Mouse (Mus musculus): ENCODE data around the gene Gm49403. TPM values are rescaled to one million over a fixed set of nuclear protein-coding genes. Genes with fewer than 3 reads are reported as not detected.

Gene Gm49403
- polyA plus RNA-seq, 1 experiment, result not detected

GRCm38 (mm10) chr19:8927891-8928525 is 44.3 kb downstream of the Gm49403 start:
- Histone ChIP-seq H3K4me1 (ENCODE audit: control insufficient read depth, insufficient read depth, low read length) (peaks cover 9% of the 10 kb centered on the region), H3K4me3 (replicated peaks; ENCODE audit: extremely low read depth, low read depth, low read length) (no peak overlapping the region)
- whole genome bisulfite sequencing, result 89% methylated on average over 12 of the region's 12 CpGs
- no peak for DNase-seq
- TF ChIP-seq CTCF (IDR thresholded peaks at IDR 0.05; ENCODE audit: insufficient read depth, low read length), result no peak
- no peak for TF ChIP-seq POLR2A (IDR thresholded peaks at IDR 0.05; ENCODE audit: borderline replicate concordance, extremely low read depth, low read depth, low read length)

GRCm38 (mm10) chr19:8928689-8929223 is 45.0 kb downstream of the Gm49403 start:
- H3K4me1 ChIP-seq (ENCODE audit: control insufficient read depth, insufficient read depth, low read length), result peaks cover 9% of the 10 kb centered on the region
- 26% methylated on average over 16 of the region's 16 CpGs for WGBS
- TF ChIP-seq POLR2A (IDR thresholded peaks at IDR 0.05; ENCODE audit: borderline replicate concordance, extremely low read depth, low read depth, low read length) (no peak), CTCF (IDR thresholded peaks at IDR 0.05; ENCODE audit: insufficient read depth, low read length) (no peak)
- no peak for DNase-seq
- peak overlapping the region; percentile 68 for H3K4me3 ChIP-seq (replicated peaks; ENCODE audit: extremely low read depth, low read depth, low read length)

GRCm38 (mm10) chr19:8929224-8930088 is 45.7 kb downstream of the Gm49403 start, which contains the start of the genes Rom1 and Eml3:
Gene Rom1, minus strand, starts transcription at chr19:8929356.
Gene Eml3, plus strand, starts transcription at chr19:8929552.
- Histone ChIP-seq H3K4me1 (ENCODE audit: control insufficient read depth, insufficient read depth, low read length) (peaks cover 9% of the 10 kb centered on the region), H3K4me3 (replicated peaks; ENCODE audit: extremely low read depth, low read depth, low read length) (peak within 1 kb of the TSS; percentile 68)
- WGBS, result 1% methylated on average over 73 of the region's 74 CpGs
- DNase-seq, result peak; percentile 92
- no peak for TF ChIP-seq CTCF (IDR thresholded peaks at IDR 0.05; ENCODE audit: insufficient read depth, low read length)
- 0 out of 2 replicates have a peak, but pooled peaks have one; percentile 37 for TF ChIP-seq POLR2A (IDR thresholded peaks at IDR 0.05; ENCODE audit: borderline replicate concordance, extremely low read depth, low read depth, low read length)

GRCm38 (mm10) chr19:8930117-8930516 is 46.4 kb downstream of the Gm49403 start:
- peaks cover 9% of the 10 kb centered on the region for H3K4me1 ChIP-seq (ENCODE audit: control insufficient read depth, insufficient read depth, low read length)
- no peak for TF ChIP-seq POLR2A (IDR thresholded peaks at IDR 0.05; ENCODE audit: borderline replicate concordance, extremely low read depth, low read depth, low read length)
- no peak for TF ChIP-seq CTCF (IDR thresholded peaks at IDR 0.05; ENCODE audit: insufficient read depth, low read length)
- WGBS, result 4% methylated on average over 11 of the region's 11 CpGs
- no peak for DNase-seq
- H3K4me3 ChIP-seq (replicated peaks; ENCODE audit: extremely low read depth, low read depth, low read length), result peak overlapping the region; percentile 68

- no peak for DNase-seq
- 75% methylated on average over 7 of the region's 7 CpGs for WGBS
- Histone ChIP-seq H3K4me1 (ENCODE audit: control insufficient read depth, insufficient read depth, low read length) (peaks cover 9% of the 10 kb centered on the region), H3K4me3 (replicated peaks; ENCODE audit: extremely low read depth, low read depth, low read length) (peak overlapping the region; percentile 68)
- TF ChIP-seq CTCF (IDR thresholded peaks at IDR 0.05; ENCODE audit: insufficient read depth, low read length), result no peak
- no peak for TF ChIP-seq POLR2A (IDR thresholded peaks at IDR 0.05; ENCODE audit: borderline replicate concordance, extremely low read depth, low read depth, low read length)
These were observed 47.0 kb downstream of the Gm49403 start for GRCm38 (mm10) chr19:8930771-8931170.

- no peak for TF ChIP-seq POLR2A (IDR thresholded peaks at IDR 0.05; ENCODE audit: borderline replicate concordance, extremely low read depth, low read depth, low read length)
- peaks cover 6% of the 10 kb centered on the region for H3K4me1 ChIP-seq (ENCODE audit: control insufficient read depth, insufficient read depth, low read length)
- DNase-seq, result no peak
- H3K4me3 ChIP-seq (replicated peaks; ENCODE audit: extremely low read depth, low read depth, low read length), result no peak overlapping the region
- 85% methylated on average over 2 of the region's 2 CpGs for WGBS
These were observed 53.0 kb downstream of the Gm49403 start for GRCm38 (mm10) chr19:8936736-8937135.

Other genes with a start within 250 kb of the Gm49403 start
- gene Chrm1, start 220.1 kb upstream of the Gm49403 start, polyA plus RNA-seq (2012; rRNA removed), result 0.89 and 1.7 TPM in 2 replicates
- gene Slc3a2, start 160.6 kb upstream of the Gm49403 start, polyA plus RNA-seq (2012; rRNA removed), result 263 and 265 TPM in 2 replicates
- 19.5 and 21.3 TPM in 2 replicates for gene Wdr74, start 148.1 kb upstream of the Gm49403 start, polyA plus RNA-seq (2012; rRNA removed)
- gene 1700092M07Rik, start 143.2 kb upstream of the Gm49403 start, polyA plus RNA-seq (2012; rRNA removed), result not detected in 2 replicates
- 79.0 and 88.0 TPM in 2 replicates for gene Stx5a, start 142.5 kb upstream of the Gm49403 start, polyA plus RNA-seq (2012; rRNA removed)
- 61.4 and 85.3 TPM in 2 replicates for gene Nxf1, start 126.9 kb upstream of the Gm49403 start, polyA plus RNA-seq (2012; rRNA removed)
- 188 and 217 TPM in 2 replicates for gene Tmem223, start 112.9 kb upstream of the Gm49403 start, polyA plus RNA-seq (2012; rRNA removed)
- gene Tmem179b, start 109.5 kb upstream of the Gm49403 start, polyA plus RNA-seq (2012; rRNA removed), result 88.7 and 103 TPM in 2 replicates
- gene Taf6l, start 97.5 kb upstream of the Gm49403 start, polyA plus RNA-seq (2012; rRNA removed), result 8.6 and 9.0 TPM in 2 replicates
- 26.2 and 42.5 TPM in 2 replicates for gene Polr2g, start 85.4 kb upstream of the Gm49403 start, polyA plus RNA-seq (2012; rRNA removed)
- 1.9 and 2.3 TPM in 2 replicates for gene Zbtb3, start 81.4 kb upstream of the Gm49403 start, polyA plus RNA-seq (2012; rRNA removed)
- 8.5 and 12.8 TPM in 2 replicates for gene Ttc9c, start 64.6 kb upstream of the Gm49403 start, polyA plus RNA-seq (2012; rRNA removed)
- gene Hnrnpul2, start 63.9 kb upstream of the Gm49403 start, polyA plus RNA-seq (2012; rRNA removed), result 25.4 and 28.0 TPM in 2 replicates
- gene AC129217.1, start 54.2 kb upstream of the Gm49403 start, polyA plus RNA-seq (2012; rRNA removed), result not detected in 2 replicates
- 140 and 164 TPM in 2 replicates for gene Bscl2, start 46.5 kb upstream of the Gm49403 start, polyA plus RNA-seq (2012; rRNA removed)
- 0.11 and 0.19 TPM in 2 replicates for gene Gng3, start 44.7 kb upstream of the Gm49403 start, polyA plus RNA-seq (2012; rRNA removed)
- 2.1 and 3.4 TPM in 2 replicates for gene Lrrn4cl, start 33.2 kb upstream of the Gm49403 start, polyA plus RNA-seq (2012; rRNA removed)
- 84.2 and 101 TPM in 2 replicates for gene Ubxn1, start 12.4 kb upstream of the Gm49403 start, polyA plus RNA-seq (2012; rRNA removed)
- gene Uqcc3, start 3.0 kb upstream of the Gm49403 start, polyA plus RNA-seq (2012; rRNA removed), result 26.2 and 37.6 TPM in 2 replicates
- 0.58 and 1.7 TPM in 2 replicates for gene Lbhd1, start 198 bp upstream of the Gm49403 start, polyA plus RNA-seq (2012; rRNA removed)
- 11.8 and 15.4 TPM in 2 replicates for gene 1810009A15Rik, start 4.9 kb downstream of the Gm49403 start, polyA plus RNA-seq (2012; rRNA removed)
- not detected in 2 replicates for gene Gm49416, start 5.0 kb downstream of the Gm49403 start, polyA plus RNA-seq (2012; rRNA removed)
- gene Ints5, start 9.1 kb downstream of the Gm49403 start, polyA plus RNA-seq (2012; rRNA removed), result 18.5 and 22.2 TPM in 2 replicates
- 83.8 and 124 TPM in 2 replicates for gene Ganab, start 14.1 kb downstream of the Gm49403 start, polyA plus RNA-seq (2012; rRNA removed)
- 92.3 and 107 TPM in 2 replicates for gene B3gat3, start 36.4 kb downstream of the Gm49403 start, polyA plus RNA-seq (2012; rRNA removed)
- gene Rom1, start 45.4 kb downstream of the Gm49403 start, polyA plus RNA-seq (2012; rRNA removed), result 11.3 and 14.1 TPM in 2 replicates
- 50.5 and 65.5 TPM in 2 replicates for gene Eml3, start 45.6 kb downstream of the Gm49403 start, polyA plus RNA-seq (2012; rRNA removed)
- gene Mta2, start 57.9 kb downstream of the Gm49403 start, polyA plus RNA-seq (2012; rRNA removed), result 20.0 and 26.9 TPM in 2 replicates
- 14.9 and 17.9 TPM in 2 replicates for gene Tut1, start 69.9 kb downstream of the Gm49403 start, polyA plus RNA-seq (2012; rRNA removed)
- 121 and 206 TPM in 2 replicates for gene Eef1g, start 83.1 kb downstream of the Gm49403 start, polyA plus RNA-seq (2012; rRNA removed)
- gene Ahnak, start 105.4 kb downstream of the Gm49403 start, polyA plus RNA-seq (2012; rRNA removed), result 56.3 and 84.7 TPM in 2 replicates
- gene Scgb1a1, start 204.0 kb downstream of the Gm49403 start, polyA plus RNA-seq (2012; rRNA removed), result 138,577 and 142,361 TPM in 2 replicates

Data from lung, adult 2 months (tissue).